Mouse (Mus musculus): ENCODE data around the gene Mall.

Gene Mall

GRCm38 (mm10) chr2:127728661-127729450 lies 876 bp downstream of the Mall start:
- DNase-seq (ENCODE audit: low spot score): no peak

DNA sequence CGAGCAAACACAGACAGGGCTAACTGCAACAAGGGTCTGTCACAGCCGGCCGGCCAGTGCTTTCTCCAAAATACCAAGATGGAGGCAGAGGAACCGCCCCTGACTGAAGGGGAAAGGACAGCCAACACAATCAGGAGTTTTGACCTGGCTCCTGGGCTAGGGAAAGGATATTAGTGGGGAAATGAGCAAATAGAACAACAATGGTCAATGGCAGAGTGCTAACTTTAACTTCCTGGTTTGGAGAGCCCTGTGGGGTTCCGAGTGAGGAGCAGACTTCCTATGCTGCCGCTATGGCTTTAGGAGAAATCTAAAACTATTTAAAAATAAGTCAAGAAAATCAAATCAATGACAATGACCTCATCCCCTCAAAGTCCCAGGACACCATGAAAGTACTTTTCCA lies 1.6 kb downstream of the Mall start:
- DNase-seq (ENCODE audit: low spot score): no peak

- DNase-seq (ENCODE audit: low spot score): no peak
Observed at GRCm38 (mm10) chr2:127723193-127723592, 6.5 kb downstream of the Mall start.

- DNase-seq (ENCODE audit: low spot score): peak; percentile 53
Observed at GRCm38 (mm10) chr2:127722176-127722892, 7.4 kb downstream of the Mall start.

DNA sequence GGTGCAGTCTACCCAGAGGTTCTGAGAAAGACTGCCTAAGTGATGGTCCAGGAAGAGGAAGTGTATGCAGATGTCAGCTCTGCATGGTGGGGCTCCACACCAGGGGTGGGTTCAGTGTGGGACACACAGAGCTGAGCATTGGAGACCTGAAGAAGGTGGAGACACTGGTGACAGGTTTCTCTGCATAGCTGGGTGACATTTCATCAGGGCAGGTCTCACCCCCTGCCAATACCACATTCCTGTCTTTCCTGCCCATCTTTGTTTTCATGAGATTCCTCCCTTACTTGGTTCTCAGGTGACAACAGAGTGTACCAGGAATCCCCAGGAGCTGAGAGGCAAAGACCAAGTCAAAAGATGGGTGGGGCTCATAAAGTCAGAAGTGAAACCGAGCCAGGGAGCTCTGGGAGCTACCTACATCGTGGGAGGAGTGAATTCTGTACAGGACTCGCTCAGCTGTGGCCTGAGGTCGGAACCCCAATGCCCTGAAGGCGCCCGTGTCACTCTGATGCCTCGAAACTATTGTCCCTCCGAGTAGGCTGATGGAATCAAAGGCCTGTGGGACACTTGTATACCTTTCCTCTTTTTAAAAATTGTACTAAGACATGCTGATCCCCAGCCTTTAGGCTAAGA lies 10.8 kb downstream of the Mall start:
- DNase-seq (ENCODE audit: low spot score): no peak

GRCm38 (mm10) chr2:127714726-127715125 lies 15.0 kb downstream of the Mall start:
- DNase-seq (ENCODE audit: low spot score): no peak

DNA sequence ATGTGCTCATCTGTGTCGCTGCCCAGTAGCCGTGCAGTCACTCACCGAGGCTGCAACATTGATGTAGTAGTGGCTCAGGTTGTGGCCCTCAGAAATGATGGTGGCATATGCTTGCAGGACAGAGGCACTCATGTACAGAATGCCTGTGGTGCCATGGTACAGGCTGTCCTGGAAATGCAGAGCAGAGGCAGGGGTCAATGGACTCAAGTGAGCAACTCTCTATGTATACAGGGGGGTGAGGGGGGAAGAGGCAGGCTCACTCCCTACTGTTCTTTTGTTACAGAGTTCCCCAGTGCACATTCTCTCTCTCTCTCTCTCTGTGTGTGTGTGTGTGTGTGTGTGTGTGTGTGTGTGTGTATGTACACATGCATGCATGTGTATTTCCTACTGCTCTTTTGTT lies 20.9 kb downstream of the Mall start:
- DNase-seq (ENCODE audit: low spot score): no peak

DNA sequence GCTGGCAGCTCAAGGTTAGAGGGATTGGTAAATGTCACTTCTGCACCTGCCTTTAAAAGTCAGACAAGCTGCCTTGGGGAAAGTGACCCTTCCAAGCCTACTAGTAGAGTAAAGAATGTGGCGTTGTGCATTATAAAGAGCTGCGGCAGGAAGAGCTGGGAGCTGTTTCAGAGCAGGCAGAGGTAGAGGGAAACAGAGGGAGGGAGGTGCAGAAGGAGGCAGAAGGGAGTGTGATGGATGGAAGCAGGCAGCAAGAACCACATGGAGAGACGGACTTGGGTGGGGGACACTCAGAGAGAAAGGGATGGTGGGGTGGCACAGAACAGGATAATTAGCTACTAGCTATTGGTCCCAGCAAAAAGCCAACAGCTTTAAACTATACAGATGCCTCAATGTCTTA lies 21.7 kb downstream of the Mall start:
- DNase-seq (ENCODE audit: low spot score): no peak

GRCm38 (mm10) chr2:127705267-127705666 lies 24.5 kb downstream of the Mall start:
- DNase-seq (ENCODE audit: low spot score): no peak

DNA sequence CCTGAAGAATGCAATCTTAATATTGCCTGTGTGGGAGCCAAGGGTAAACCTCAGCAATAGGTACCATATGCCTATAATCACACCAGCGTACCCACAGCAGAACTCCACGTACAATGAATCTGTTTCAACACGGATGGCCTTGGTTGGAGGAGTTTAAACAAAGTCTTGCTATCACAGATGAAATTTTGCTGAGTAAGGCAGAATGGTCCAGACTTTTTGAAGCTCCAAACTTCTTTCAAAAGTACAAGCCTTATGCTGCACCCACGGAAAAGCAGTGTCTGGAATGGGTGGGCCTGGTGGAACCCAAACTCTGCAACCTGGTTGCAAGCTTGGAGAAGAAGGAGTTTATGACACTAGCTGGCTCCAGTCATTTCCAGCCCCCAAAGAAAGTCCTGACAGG lies 40.5 kb downstream of the Mall start:
- DNase-seq (ENCODE audit: low spot score): no peak

- peak; percentile 58 for DNase-seq (ENCODE audit: low spot score)
Observed at GRCm38 (mm10) chr2:127683687-127684331, 45.9 kb downstream of the Mall start.

GRCm38 (mm10) chr2:127667843-127668506 lies 61.8 kb downstream of the Mall start:
- no peak for DNase-seq (ENCODE audit: low spot score)

- no peak for DNase-seq (ENCODE audit: low spot score)
Observed at GRCm38 (mm10) chr2:127667015-127667414, 62.7 kb downstream of the Mall start.

GRCm38 (mm10) chr2:127662708-127663107 lies 67.0 kb downstream of the Mall start:
- DNase-seq (ENCODE audit: low spot score): no peak

DNA sequence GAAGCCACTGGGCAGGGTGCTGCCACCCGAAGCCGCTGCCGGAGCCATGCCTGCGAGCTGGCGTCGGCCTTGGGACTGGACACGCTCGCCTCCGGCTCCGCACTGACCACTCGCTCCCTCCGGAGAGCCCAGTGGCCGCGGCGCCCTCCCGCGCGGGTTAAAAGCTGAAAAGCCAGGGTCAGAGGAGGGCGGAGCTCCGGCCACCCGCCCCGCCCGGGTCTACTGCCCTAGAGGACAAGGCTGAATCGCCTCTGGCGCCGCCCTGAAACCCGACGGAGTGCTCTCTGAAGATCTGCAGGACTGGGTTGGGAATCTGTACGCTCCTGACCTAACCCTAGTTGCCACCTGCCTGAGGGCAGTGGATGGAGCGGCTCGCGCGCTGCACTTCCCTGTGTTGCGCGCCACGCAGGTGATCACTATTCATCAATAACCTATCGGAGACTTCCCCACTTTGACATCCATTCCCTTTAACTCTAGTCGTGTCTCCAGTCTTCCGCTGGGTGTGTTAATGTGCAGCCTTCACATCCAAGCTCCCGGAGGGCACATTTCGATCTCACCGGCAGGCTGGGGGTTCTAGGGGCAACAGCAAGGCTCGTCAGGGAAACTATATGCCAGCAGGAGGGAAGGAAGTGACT lies 73.5 kb downstream of the Mall start, which contains the start of gene Mal:
Gene Mal (minus strand): TSS at position 610 of the 635 bp plus-strand sequence.
- DNase-seq (ENCODE audit: low spot score): no peak

GRCm38 (mm10) chr2:127655419-127655818 lies 74.3 kb downstream of the Mall start:
- no peak for DNase-seq (ENCODE audit: low spot score)

- no peak for DNase-seq (ENCODE audit: low spot score)
Observed at GRCm38 (mm10) chr2:127654786-127655185, 74.9 kb downstream of the Mall start.
